Mouse (Mus musculus) gastrocnemius, postnatal 14 days (tissue): ENCODE data around the gene Grb7. TPM values are rescaled to one million over a fixed set of nuclear protein-coding genes. Genes with fewer than 3 reads are reported as not detected.

Experiments used
- DNase-seq: peaks from one replicate; pipeline ENCODE4 v3.0.0; 2021; ENCODE audit warnings: mixed read lengths
- intact Hi-C: fragments of 180-260 bp; cut with DNase I; formaldehyde crosslinking; loops from one replicate; pipeline ENCODE4 v1.15.1; 2025; ENCODE audit warnings: low total_unique reads
- total RNA-seq, 2 experiments: library from RNA; stranded (reverse); gene quantifications; 2 replicates each; pipeline ENCODE4 v1.2.3; 2021

The Grb7 gene
- total RNA-seq, 2 experiments from 2014 or later, result not detected

DNA sequence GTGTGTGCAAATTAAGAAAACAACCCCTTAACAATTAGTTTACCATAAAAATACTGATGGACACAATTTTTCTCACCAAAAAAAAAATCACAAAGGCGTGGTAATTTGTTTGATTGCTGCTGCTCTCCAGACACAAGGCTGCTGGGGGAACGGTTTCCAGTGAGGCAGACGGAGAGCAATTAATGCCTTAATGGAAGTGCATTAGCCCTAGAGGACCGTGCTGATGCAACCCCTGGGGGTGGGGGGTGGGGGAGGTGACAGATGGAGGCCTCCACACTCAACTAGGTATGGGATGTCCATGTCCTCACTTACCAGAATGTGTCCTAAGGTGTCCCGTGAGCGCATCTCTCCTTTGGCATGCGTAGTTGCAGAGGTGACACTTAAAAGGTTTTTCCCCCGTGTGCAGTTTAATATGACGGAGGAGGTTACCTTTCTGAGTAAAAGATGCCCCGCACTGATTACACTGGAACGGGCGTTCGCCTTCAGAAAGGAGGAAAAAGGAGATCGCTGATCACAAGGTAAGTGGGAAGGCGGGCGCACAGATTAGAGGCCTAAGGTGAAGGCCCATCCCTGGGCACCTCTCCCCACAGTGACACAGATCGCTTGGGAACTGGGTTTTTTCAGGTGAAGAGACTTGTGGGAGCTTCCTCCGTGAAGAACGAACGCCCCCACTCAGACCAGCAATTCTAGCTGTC is 42.5 kb downstream of the Grb7 start:
- no peak for DNase-seq
- intact Hi-C loops, result no loop called here

GRCm38 (mm10) chr11:98491571-98491970 is 45.4 kb downstream of the Grb7 start:
- intact Hi-C loops, result no loop called here
- DNase-seq, result no peak

DNA sequence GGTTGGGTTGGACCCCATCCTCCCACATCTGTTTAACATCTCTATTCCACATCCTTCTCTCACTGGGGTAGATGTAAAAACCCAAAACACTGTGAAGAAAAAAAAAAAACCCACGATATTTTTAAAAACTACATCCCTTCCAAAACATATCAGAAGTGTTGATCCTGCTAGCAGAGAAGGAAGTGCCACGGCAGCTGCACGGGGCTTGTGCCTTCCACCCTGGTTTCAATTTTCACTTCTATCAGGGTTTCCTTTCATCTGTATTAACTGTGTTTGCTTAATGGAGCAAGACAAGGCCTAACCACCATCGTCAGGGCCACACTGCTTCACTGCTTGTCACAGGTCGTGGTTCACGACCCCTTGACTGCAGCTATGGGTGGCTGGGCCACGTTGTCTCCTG is 46.8 kb downstream of the Grb7 start:
- intact Hi-C loops, result no loop called here
- DNase-seq, result no peak

- no peak for DNase-seq
- intact Hi-C loops, result no loop called here
These were observed 47.2 kb downstream of the Grb7 start for GRCm38 (mm10) chr11:98493394-98493793.

GRCm38 (mm10) chr11:98495176-98495719 is 49.1 kb downstream of the Grb7 start:
- DNase-seq, result no peak
- intact Hi-C loops, result no loop called here

GRCm38 (mm10) chr11:98497388-98498288 is 51.4 kb downstream of the Grb7 start:
- intact Hi-C loops, result no loop called here
- DNase-seq, result no peak

DNA sequence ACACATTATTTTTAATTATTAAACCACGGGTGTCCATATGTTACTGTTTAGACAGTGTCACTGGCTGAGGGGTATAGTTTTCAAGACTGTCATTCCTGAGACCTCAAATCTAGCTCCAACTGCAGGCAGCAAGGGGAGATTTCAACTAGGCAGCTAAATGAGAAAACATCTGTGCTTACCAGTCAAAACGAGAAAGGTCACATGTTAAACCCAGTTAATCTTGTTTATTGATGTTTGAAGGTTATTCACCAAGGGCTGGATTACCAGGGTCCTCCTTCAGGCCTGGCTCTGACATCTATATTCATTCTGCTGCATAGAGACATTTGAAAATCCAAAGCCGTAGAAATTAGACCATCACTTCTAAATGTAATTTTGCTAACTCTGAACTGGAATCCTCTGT is 58.7 kb downstream of the Grb7 start:
- no peak for DNase-seq
- intact Hi-C loops, result no loop called here

Other genes starting within 250 kb of the Grb7 start
- gene Cdk12, start 243.3 kb upstream of the Grb7 start, total RNA-seq, result 10 to 100 TPM; 14.6 to 17.0 TPM
- not detected for gene Neurod2, start 116.7 kb upstream of the Grb7 start, total RNA-seq
- under 1 TPM; 0.20 to 0.29 TPM for gene Ppp1r1b, start 98.0 kb upstream of the Grb7 start, total RNA-seq
- 1 to 10 TPM; 7.3 to 9.4 TPM for gene Stard3, start 88.0 kb upstream of the Grb7 start, total RNA-seq
- gene Tcap, start 62.6 kb upstream of the Grb7 start, total RNA-seq, result 1,000 to 10,000 TPM in 1 of 2 experiments, 100 to 1,000 TPM in 1; 673 to 1,120 TPM
- under 1 TPM; 0.39 to 0.53 TPM for gene Pnmt, start 59.9 kb upstream of the Grb7 start, total RNA-seq
- 1 to 10 TPM; 2.2 to 2.9 TPM for gene Pgap3, start 45.9 kb upstream of the Grb7 start, total RNA-seq
- 1 to 10 TPM; 3.9 to 5.3 TPM for gene Erbb2, start 33.9 kb upstream of the Grb7 start, total RNA-seq
- 10 to 100 TPM; 27.7 to 30.3 TPM for gene Mien1, start 7.4 kb upstream of the Grb7 start, total RNA-seq
- gene Ikzf3, start 99.6 kb downstream of the Grb7 start, total RNA-seq, result under 1 TPM; 0.10 to 0.18 TPM
- not detected for gene Zpbp2, start 104.7 kb downstream of the Grb7 start, total RNA-seq
- gene Ormdl3, start 141.0 kb downstream of the Grb7 start, total RNA-seq, result 10 to 100 TPM; 18.3 to 18.7 TPM
- gene Lrrc3c, start 151.9 kb downstream of the Grb7 start, total RNA-seq, result not detected
- 1 to 10 TPM; 5.0 to 6.6 TPM for gene Gm12355, start 179.3 kb downstream of the Grb7 start, total RNA-seq
- under 1 TPM; 0.16 to 0.39 TPM for gene Gsdma3, start 180.0 kb downstream of the Grb7 start, total RNA-seq
- not detected for gene Gsdma2, start 200.4 kb downstream of the Grb7 start, total RNA-seq
- under 1 TPM in 1 of 2 experiments, not detected in 1; 0.11 TPM for gene Gsdma, start 218.0 kb downstream of the Grb7 start, total RNA-seq
- gene Psmd3, start 236.2 kb downstream of the Grb7 start, total RNA-seq, result 10 to 100 TPM; 89.2 to 91.4 TPM